Mouse (Mus musculus): ENCODE data around the gene Ifna16. TPM values are rescaled to one million over a fixed set of nuclear protein-coding genes. Genes with fewer than 3 reads are reported as not detected.

Ifna16 gene
- not detected for polyA plus RNA-seq (2014; fragmentation: Illumina TruSeq; extraction: RNeasy Lipid Tissue Mini Kit (QIAGEN cat#74804); ENCODE audit: low read depth, low replicate concordance)

DNA sequence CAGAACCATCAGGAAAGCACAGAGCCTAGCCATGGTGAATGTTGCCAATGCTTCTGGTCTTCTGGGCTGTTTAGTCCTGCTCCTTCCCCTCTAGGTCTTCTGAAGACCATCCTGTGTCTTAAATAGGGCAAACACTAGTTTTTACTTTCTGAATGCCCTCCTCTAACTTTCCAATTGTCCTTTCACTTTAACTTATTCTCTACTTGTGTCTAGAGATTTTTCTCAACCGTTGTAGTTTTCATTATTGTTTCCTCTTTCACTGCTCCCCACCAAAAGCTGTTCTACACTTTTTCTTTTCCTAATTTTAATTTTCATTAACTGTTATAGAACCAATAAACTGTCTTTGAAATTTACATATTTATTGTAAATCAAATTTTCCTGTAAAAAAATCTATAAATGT lies at the start of gene Ifna16:
Ifna16 (minus strand) TSS at position 101 of the 400 bp plus-strand sequence.

DNA sequence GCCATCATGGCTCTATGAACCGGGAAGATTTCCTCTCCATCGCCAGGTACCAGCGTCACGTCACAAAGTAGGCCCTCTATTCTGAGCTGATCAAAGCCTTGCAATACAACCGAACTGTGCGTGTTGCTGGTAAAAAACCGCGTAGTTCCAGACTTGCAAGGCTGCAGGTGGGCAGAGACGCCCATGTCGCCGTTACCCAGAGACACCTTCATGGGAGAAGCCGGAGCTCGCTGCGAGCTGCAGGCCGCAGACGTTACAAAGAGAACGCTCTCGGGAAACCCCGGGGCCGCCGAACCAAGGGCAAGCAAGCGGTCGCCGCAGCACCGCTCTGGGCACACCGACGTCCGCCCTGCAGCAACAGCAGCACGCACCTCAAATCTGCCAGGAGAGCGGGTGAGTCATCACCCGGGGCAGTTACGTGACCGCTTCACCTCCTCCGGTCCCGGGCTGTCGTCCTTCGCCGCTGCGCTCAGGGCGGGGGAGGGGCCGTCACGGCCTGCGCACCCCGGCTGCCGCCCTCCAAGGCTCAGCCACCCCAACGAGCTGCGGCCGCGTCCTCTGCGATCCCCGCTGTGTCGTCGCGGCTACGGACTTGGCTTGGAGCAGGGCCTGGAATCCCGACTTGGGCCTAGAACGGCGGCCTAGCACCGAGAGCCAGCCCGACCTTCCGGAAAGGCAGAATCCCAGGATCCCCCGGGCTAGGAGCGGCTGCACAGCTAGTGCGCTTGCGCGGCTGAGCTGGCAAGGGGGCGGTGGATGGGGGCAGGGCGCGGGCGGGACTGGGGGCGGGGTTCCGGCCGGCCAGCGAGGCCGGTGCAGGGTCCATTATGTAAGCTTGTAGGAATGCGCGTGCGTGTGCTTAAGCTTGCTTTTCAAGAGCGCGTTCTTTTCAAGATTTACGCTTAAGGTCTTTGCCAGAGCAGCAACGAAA lies 45.3 kb upstream of the Ifna16 start, which contains the start of the genes Gm26566 and Klhl9:
Gm26566 (plus strand) TSS at position 15 of the 931 bp plus-strand sequence.
Klhl9 (minus strand) TSS at position 675 of the 931 bp plus-strand sequence.

DNA sequence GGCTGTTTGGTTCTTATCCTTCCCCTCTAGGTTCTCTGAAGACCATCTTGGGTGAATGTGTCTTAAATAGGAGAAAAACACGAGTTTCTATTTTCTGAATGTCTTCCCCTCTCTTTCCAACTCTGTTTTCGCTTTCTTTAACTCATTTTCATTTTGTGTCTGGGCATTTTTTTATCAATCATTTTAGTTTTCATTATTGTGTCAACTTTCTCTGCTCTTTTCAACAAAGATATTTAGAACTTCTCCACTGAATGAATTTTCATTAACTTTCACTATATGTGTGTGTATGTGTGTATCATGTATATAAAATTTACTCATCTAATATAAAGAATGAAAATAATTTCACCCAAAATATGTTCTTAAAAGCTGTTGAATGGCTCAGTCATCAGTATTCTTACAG lies 14.5 kb upstream of the Ifna16 start, which contains the start of gene Ifnab:
Ifnab (minus strand) TSS at position 101 of the 400 bp plus-strand sequence.

DNA sequence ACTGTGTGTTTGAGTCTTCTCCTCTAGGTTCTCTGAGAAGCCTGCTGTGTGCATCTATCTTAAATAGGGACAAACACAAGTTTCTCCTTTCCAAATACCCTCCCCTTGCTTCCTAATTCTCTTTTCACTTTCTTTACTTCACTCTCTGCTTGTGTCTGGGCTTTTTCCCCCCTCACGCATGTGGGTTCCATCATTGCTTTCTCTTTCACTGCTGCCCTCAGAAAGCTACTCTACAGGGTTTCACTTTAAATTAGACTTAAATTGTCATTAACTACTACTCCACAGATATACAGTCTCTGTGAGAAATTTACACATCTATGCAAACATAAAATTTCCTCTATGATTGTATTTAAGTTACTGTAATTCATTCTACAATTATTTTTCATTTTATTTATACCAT lies 7.1 kb upstream of the Ifna16 start, which contains the start of gene Ifna2:
Ifna2 (minus strand) TSS at position 101 of the 400 bp plus-strand sequence.

DNA sequence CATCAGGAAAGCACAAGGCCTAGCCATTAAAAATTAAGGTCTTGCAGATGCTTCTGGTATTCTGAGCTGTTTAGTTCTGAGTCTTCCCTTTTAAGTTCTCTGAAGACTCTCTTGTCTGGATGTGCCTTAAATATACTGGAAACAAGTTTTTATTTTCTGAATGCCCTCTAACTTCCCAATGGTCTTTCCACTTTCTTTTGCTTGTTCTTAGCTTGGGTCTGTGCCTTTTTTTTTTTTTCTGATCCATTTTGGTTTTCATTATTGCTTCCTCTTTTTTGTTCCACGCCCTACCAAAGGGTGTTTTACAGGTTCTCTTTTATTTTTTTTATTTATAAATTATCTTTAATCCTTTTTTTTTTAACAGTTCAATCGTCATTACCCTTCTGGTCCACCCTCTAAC lies 32.4 kb downstream of the Ifna16 start, which contains the start of gene Ifna13:
Ifna13 (minus strand) TSS at position 101 of the 400 bp plus-strand sequence.

DNA sequence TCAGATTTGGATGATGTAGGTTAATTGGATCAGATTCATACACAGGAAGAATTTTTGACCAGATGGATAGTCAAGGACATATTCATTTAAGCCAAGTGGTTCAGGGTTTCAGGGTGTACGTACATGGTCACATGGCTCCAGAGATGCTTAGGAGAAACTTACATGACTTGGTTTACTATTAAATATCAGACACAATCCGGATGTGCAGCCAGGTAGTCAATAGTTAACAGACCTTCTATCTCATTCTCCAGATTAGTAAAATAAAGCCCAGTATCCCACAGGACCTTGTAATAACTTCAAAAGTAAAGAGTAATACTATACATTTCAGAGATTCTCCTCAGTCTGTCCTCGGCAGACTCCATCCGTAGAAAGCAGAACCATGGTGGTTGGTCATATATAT lies 42.4 kb downstream of the Ifna16 start, which contains the start of gene C87499:
C87499 (minus strand) TSS at position 101 of the 400 bp plus-strand sequence.

Other genes starting within 250 kb of the Ifna16 start
- 21.4 TPM for gene Hacd4, start 238.0 kb downstream of the Ifna16 start, polyA plus RNA-seq (2014; fragmentation: Illumina TruSeq; extraction: RNeasy Lipid Tissue Mini Kit (QIAGEN cat#74804); ENCODE audit: low read depth, low replicate concordance)
- not detected for gene Ifnb1, start 154.2 kb downstream of the Ifna16 start, polyA plus RNA-seq (2014; fragmentation: Illumina TruSeq; extraction: RNeasy Lipid Tissue Mini Kit (QIAGEN cat#74804); ENCODE audit: low read depth, low replicate concordance)
- not detected for gene Ifna15, start 118.7 kb downstream of the Ifna16 start, polyA plus RNA-seq (2014; fragmentation: Illumina TruSeq; extraction: RNeasy Lipid Tissue Mini Kit (QIAGEN cat#74804); ENCODE audit: low read depth, low replicate concordance)
- gene Ifna14, start 105.1 kb downstream of the Ifna16 start, polyA plus RNA-seq (2014; fragmentation: Illumina TruSeq; extraction: RNeasy Lipid Tissue Mini Kit (QIAGEN cat#74804); ENCODE audit: low read depth, low replicate concordance) = not detected
- gene Ifna9, start 84.5 kb downstream of the Ifna16 start, polyA plus RNA-seq (2014; fragmentation: Illumina TruSeq; extraction: RNeasy Lipid Tissue Mini Kit (QIAGEN cat#74804); ENCODE audit: low read depth, low replicate concordance) = not detected
- not detected for gene Ifna12, start 73.5 kb downstream of the Ifna16 start, polyA plus RNA-seq (2014; fragmentation: Illumina TruSeq; extraction: RNeasy Lipid Tissue Mini Kit (QIAGEN cat#74804); ENCODE audit: low read depth, low replicate concordance)
- not detected for gene C87499, start 42.5 kb downstream of the Ifna16 start, polyA plus RNA-seq (2014; fragmentation: Illumina TruSeq; extraction: RNeasy Lipid Tissue Mini Kit (QIAGEN cat#74804); ENCODE audit: low read depth, low replicate concordance)
- not detected for gene Ifna13, start 32.5 kb downstream of the Ifna16 start, polyA plus RNA-seq (2014; fragmentation: Illumina TruSeq; extraction: RNeasy Lipid Tissue Mini Kit (QIAGEN cat#74804); ENCODE audit: low read depth, low replicate concordance)
- gene Ifna2, start 7.0 kb upstream of the Ifna16 start, polyA plus RNA-seq (2014; fragmentation: Illumina TruSeq; extraction: RNeasy Lipid Tissue Mini Kit (QIAGEN cat#74804); ENCODE audit: low read depth, low replicate concordance) = not detected
- gene Ifnab, start 14.4 kb upstream of the Ifna16 start, polyA plus RNA-seq (2014; fragmentation: Illumina TruSeq; extraction: RNeasy Lipid Tissue Mini Kit (QIAGEN cat#74804); ENCODE audit: low read depth, low replicate concordance) = not detected
- not detected for gene Gm26566, start 44.9 kb upstream of the Ifna16 start, polyA plus RNA-seq (2014; fragmentation: Illumina TruSeq; extraction: RNeasy Lipid Tissue Mini Kit (QIAGEN cat#74804); ENCODE audit: low read depth, low replicate concordance)
- gene Klhl9, start 45.5 kb upstream of the Ifna16 start, polyA plus RNA-seq (2014; fragmentation: Illumina TruSeq; extraction: RNeasy Lipid Tissue Mini Kit (QIAGEN cat#74804); ENCODE audit: low read depth, low replicate concordance) = 150 TPM
- not detected for gene Gm13271, start 77.9 kb upstream of the Ifna16 start, polyA plus RNA-seq (2014; fragmentation: Illumina TruSeq; extraction: RNeasy Lipid Tissue Mini Kit (QIAGEN cat#74804); ENCODE audit: low read depth, low replicate concordance)
- gene Gm13283, start 83.2 kb upstream of the Ifna16 start, polyA plus RNA-seq (2014; fragmentation: Illumina TruSeq; extraction: RNeasy Lipid Tissue Mini Kit (QIAGEN cat#74804); ENCODE audit: low read depth, low replicate concordance) = not detected
- not detected for gene Gm13290, start 96.9 kb upstream of the Ifna16 start, polyA plus RNA-seq (2014; fragmentation: Illumina TruSeq; extraction: RNeasy Lipid Tissue Mini Kit (QIAGEN cat#74804); ENCODE audit: low read depth, low replicate concordance)
- not detected for gene Gm13289, start 100.0 kb upstream of the Ifna16 start, polyA plus RNA-seq (2014; fragmentation: Illumina TruSeq; extraction: RNeasy Lipid Tissue Mini Kit (QIAGEN cat#74804); ENCODE audit: low read depth, low replicate concordance)
- not detected for gene Gm13272, start 102.9 kb upstream of the Ifna16 start, polyA plus RNA-seq (2014; fragmentation: Illumina TruSeq; extraction: RNeasy Lipid Tissue Mini Kit (QIAGEN cat#74804); ENCODE audit: low read depth, low replicate concordance)
- gene Ifnz, start 105.2 kb upstream of the Ifna16 start, polyA plus RNA-seq (2014; fragmentation: Illumina TruSeq; extraction: RNeasy Lipid Tissue Mini Kit (QIAGEN cat#74804); ENCODE audit: low read depth, low replicate concordance) = not detected
- not detected for gene Gm13276, start 108.8 kb upstream of the Ifna16 start, polyA plus RNA-seq (2014; fragmentation: Illumina TruSeq; extraction: RNeasy Lipid Tissue Mini Kit (QIAGEN cat#74804); ENCODE audit: low read depth, low replicate concordance)
- gene Gm13277, start 111.7 kb upstream of the Ifna16 start, polyA plus RNA-seq (2014; fragmentation: Illumina TruSeq; extraction: RNeasy Lipid Tissue Mini Kit (QIAGEN cat#74804); ENCODE audit: low read depth, low replicate concordance) = not detected
- gene Gm13278, start 114.6 kb upstream of the Ifna16 start, polyA plus RNA-seq (2014; fragmentation: Illumina TruSeq; extraction: RNeasy Lipid Tissue Mini Kit (QIAGEN cat#74804); ENCODE audit: low read depth, low replicate concordance) = not detected
- not detected for gene Gm13275, start 117.6 kb upstream of the Ifna16 start, polyA plus RNA-seq (2014; fragmentation: Illumina TruSeq; extraction: RNeasy Lipid Tissue Mini Kit (QIAGEN cat#74804); ENCODE audit: low read depth, low replicate concordance)
- not detected for gene Gm13279, start 120.5 kb upstream of the Ifna16 start, polyA plus RNA-seq (2014; fragmentation: Illumina TruSeq; extraction: RNeasy Lipid Tissue Mini Kit (QIAGEN cat#74804); ENCODE audit: low read depth, low replicate concordance)
- not detected for gene Gm13285, start 122.7 kb upstream of the Ifna16 start, polyA plus RNA-seq (2014; fragmentation: Illumina TruSeq; extraction: RNeasy Lipid Tissue Mini Kit (QIAGEN cat#74804); ENCODE audit: low read depth, low replicate concordance)
- gene Gm13287, start 126.3 kb upstream of the Ifna16 start, polyA plus RNA-seq (2014; fragmentation: Illumina TruSeq; extraction: RNeasy Lipid Tissue Mini Kit (QIAGEN cat#74804); ENCODE audit: low read depth, low replicate concordance) = not detected
- gene Gm13288, start 128.6 kb upstream of the Ifna16 start, polyA plus RNA-seq (2014; fragmentation: Illumina TruSeq; extraction: RNeasy Lipid Tissue Mini Kit (QIAGEN cat#74804); ENCODE audit: low read depth, low replicate concordance) = not detected
- gene Ifna7, start 139.3 kb upstream of the Ifna16 start, polyA plus RNA-seq (2014; fragmentation: Illumina TruSeq; extraction: RNeasy Lipid Tissue Mini Kit (QIAGEN cat#74804); ENCODE audit: low read depth, low replicate concordance) = not detected
- gene Ifna11, start 143.0 kb upstream of the Ifna16 start, polyA plus RNA-seq (2014; fragmentation: Illumina TruSeq; extraction: RNeasy Lipid Tissue Mini Kit (QIAGEN cat#74804); ENCODE audit: low read depth, low replicate concordance) = not detected
- gene Ifna6, start 150.5 kb upstream of the Ifna16 start, polyA plus RNA-seq (2014; fragmentation: Illumina TruSeq; extraction: RNeasy Lipid Tissue Mini Kit (QIAGEN cat#74804); ENCODE audit: low read depth, low replicate concordance) = not detected
- gene Ifna5, start 158.6 kb upstream of the Ifna16 start, polyA plus RNA-seq (2014; fragmentation: Illumina TruSeq; extraction: RNeasy Lipid Tissue Mini Kit (QIAGEN cat#74804); ENCODE audit: low read depth, low replicate concordance) = not detected
- not detected for gene Ifna4, start 164.9 kb upstream of the Ifna16 start, polyA plus RNA-seq (2014; fragmentation: Illumina TruSeq; extraction: RNeasy Lipid Tissue Mini Kit (QIAGEN cat#74804); ENCODE audit: low read depth, low replicate concordance)
- gene Ifna1, start 173.2 kb upstream of the Ifna16 start, polyA plus RNA-seq (2014; fragmentation: Illumina TruSeq; extraction: RNeasy Lipid Tissue Mini Kit (QIAGEN cat#74804); ENCODE audit: low read depth, low replicate concordance) = not detected
- not detected for gene Ifne, start 203.3 kb upstream of the Ifna16 start, polyA plus RNA-seq (2014; fragmentation: Illumina TruSeq; extraction: RNeasy Lipid Tissue Mini Kit (QIAGEN cat#74804); ENCODE audit: low read depth, low replicate concordance)